Mouse (Mus musculus) midbrain, postnatal 0 days (tissue): ENCODE measurements around the gene Hdgf. TPM values are rescaled to one million over a fixed set of nuclear protein-coding genes. Genes with fewer than 3 reads are reported as not detected.

Experiments
- ATAC-seq: fragments of 200-750 bp; cut with Nextera tagmentation; 2 replicates; pipeline ENCODE4 v1.8.0; 2017; ENCODE audit warnings: moderate number of reproducible peaks, mild to moderate bottlenecking, moderate TSS enrichment, moderate library complexity; ENCODE audit not compliant: low FRiP score
- DNase-seq: peaks from one replicate; pipeline ENCODE4 v3.0.0-alpha.2; 2015; ENCODE audit warnings: low spot score
- H3K27ac ChIP-seq: fragments of 300-500 bp; sonication (generic); 2 replicates; pipeline ENCODE4 v1.5.1; 2014; ENCODE audit warnings: low read depth, mild to moderate bottlenecking, low read length, mixed read lengths
- H3K27me3 ChIP-seq: fragments of 300-500 bp; sonication (generic); 2 replicates; pipeline ENCODE4 v1.6.1; 2014; ENCODE audit warnings: low read length, control low read depth, mixed read lengths; ENCODE audit not compliant: insufficient read depth
- H3K36me3 ChIP-seq: fragments of 300-500 bp; sonication (generic); 2 replicates; pipeline ENCODE4 v1.6.1; 2014; ENCODE audit warnings: low read length, control low read depth, mixed read lengths; ENCODE audit not compliant: insufficient read depth
- H3K4me1 ChIP-seq: fragments of 300-500 bp; sonication (generic); 2 replicates; pipeline ENCODE4 v1.6.1; 2014; ENCODE audit warnings: mild to moderate bottlenecking, control low read depth, antibody characterized with exemption, low read length, mixed read lengths; ENCODE audit not compliant: insufficient read depth
- H3K4me2 ChIP-seq: fragments of 300-500 bp; sonication (generic); 2 replicates; pipeline ENCODE4 v1.6.1; 2014; ENCODE audit warnings: low read depth, mild to moderate bottlenecking, low read length, mixed read lengths; ENCODE audit not compliant: poor library complexity, severe bottlenecking
- H3K4me3 ChIP-seq: fragments of 300-500 bp; sonication (generic); 2 replicates; pipeline ENCODE4 v1.5.1; 2014; ENCODE audit warnings: low read depth, mild to moderate bottlenecking, low read length, moderate library complexity
- H3K9ac ChIP-seq: fragments of 300-500 bp; sonication (generic); replicated peaks from 2 replicates; pipeline ENCODE4 v1.6.1; 2014; ENCODE audit warnings: mild to moderate bottlenecking, low read length, moderate library complexity, mixed read lengths; ENCODE audit not compliant: poor library complexity, severe bottlenecking
- H3K9me3 ChIP-seq: fragments of 300-500 bp; sonication (generic); 2 replicates; pipeline ENCODE4 v1.6.1; 2016; ENCODE audit warnings: low read length, control low read depth
- CTCF ChIP-seq: IDR thresholded peaks from 2 replicates; pipeline ENCODE4 v1.5.1; 2016; ENCODE audit warnings: antibody characterized with exemption, mild to moderate bottlenecking
- WGBS: fragments of 180-500 bp; shearing (Covaris S2); extraction: QIAGEN DNeasy Blood & Tissue Kit; methylation state at CpG from one replicate; pipeline ENCODE4 v1.1.7; 2014; 5-methylcytosine and 5-hydroxymethylcytosine counted together
- polyA plus RNA-seq: library from polyadenylated mRNA; unstranded; fragments of >200 nt; fragmentation: Nextera tagmentation; extraction: Ambion mirVana; gene quantifications from 2 replicates; pipeline ENCODE4 v1.2.1, GENCODE M21; 2015
- total RNA-seq: library from RNA; depleted of rRNA; stranded (reverse); fragments of >200 nt; gene quantifications from 2 replicates; pipeline ENCODE4 v1.2.3, GENCODE M21; 2014; rRNA removed

Hdgf gene
- total and polyA plus RNA-seq, 2 experiments from 2014 or later: 86.5 to 135 TPM

- ATAC-seq: no peak
- WGBS: 13% methylated on average over 1 of the region's 1 CpGs
- 0 out of 2 replicates have a peak, but pooled peaks cover 3% of the 10 kb centered on the region for H3K27me3 ChIP-seq
- no peak for TF ChIP-seq CTCF
- no peak for DNase-seq
- no peak overlapping the region for H3K9ac ChIP-seq
- no peaks in the 10 kb centered on the region for H3K36me3 ChIP-seq
- H3K9me3 ChIP-seq: no peaks in the 10 kb centered on the region
- H3K27ac ChIP-seq: no peak overlapping the region
- H3K4me2 ChIP-seq: no peak overlapping the region
- H3K4me3 ChIP-seq: no peak overlapping the region
- no peaks in the 10 kb centered on the region for H3K4me1 ChIP-seq
These were observed 52.8 kb downstream of the Hdgf start for GRCm38 (mm10) chr3:87958967-87959366.

GRCm38 (mm10) chr3:87959371-87959770 lies 53.2 kb downstream of the Hdgf start:
- Histone ChIP-seq H3K4me2 (no peak overlapping the region), H3K4me1 (no peaks in the 10 kb centered on the region), H3K4me3 (no peak overlapping the region), H3K9me3 (no peaks in the 10 kb centered on the region), H3K27ac (no peak overlapping the region), H3K36me3 (no peaks in the 10 kb centered on the region), H3K27me3 (0 out of 2 replicates have a peak, but pooled peaks cover 3% of the 10 kb centered on the region), H3K9ac (no peak overlapping the region)
- ATAC-seq (no peak), DNase-seq (no peak)
- no peak for TF ChIP-seq CTCF
- 71% methylated on average over 7 of the region's 7 CpGs for WGBS

GRCm38 (mm10) chr3:87960191-87960585 lies 54.1 kb downstream of the Hdgf start:
- 4% methylated on average over 10 of the region's 10 CpGs for WGBS
- Histone ChIP-seq H3K9ac (peak overlapping the region; percentile 55), H3K36me3 (no peaks in the 10 kb centered on the region), H3K27me3 (0 out of 2 replicates have a peak, but pooled peaks cover 3% of the 10 kb centered on the region), H3K27ac (peak overlapping the region; percentile 52; the same call in 1 of the 2 replicates), H3K4me1 (no peaks in the 10 kb centered on the region), H3K9me3 (no peaks in the 10 kb centered on the region), H3K4me2 (peak overlapping the region; percentile 75), H3K4me3 (peak overlapping the region; percentile 42)
- DNase-seq (no peak), ATAC-seq (no peak)
- TF ChIP-seq CTCF: no peak

GRCm38 (mm10) chr3:87960586-87961191 lies 54.6 kb downstream of the Hdgf start:
- H3K27me3 ChIP-seq: 0 out of 2 replicates have a peak, but pooled peaks cover 3% of the 10 kb centered on the region
- WGBS: under 1% methylated on average over 27 of the region's 27 CpGs
- H3K9me3 ChIP-seq: no peaks in the 10 kb centered on the region
- DNase-seq (peak; percentile 97), ATAC-seq (peak; percentile 96)
- no peaks in the 10 kb centered on the region for H3K36me3 ChIP-seq
- H3K9ac ChIP-seq: peak overlapping the region; percentile 55
- peak; percentile 98 for TF ChIP-seq CTCF
- H3K27ac ChIP-seq: peak overlapping the region; percentile 52
- no peaks in the 10 kb centered on the region for H3K4me1 ChIP-seq
- H3K4me2 ChIP-seq: peak overlapping the region; percentile 75
- H3K4me3 ChIP-seq: peak overlapping the region; percentile 42

Other genes starting within 250 kb of the Hdgf start
- gene Lrrc71, start 157.7 kb upstream of the Hdgf start, total RNA-seq: 0.66 and 1.2 TPM in 2 replicates
- 0.96 and 1.3 TPM in 2 replicates for gene Lrrc71, start 157.7 kb upstream of the Hdgf start, polyA plus RNA-seq
- 1.1 and 2.4 TPM in 2 replicates for gene Ntrk1, start 111.2 kb upstream of the Hdgf start, total RNA-seq
- 1.7 and 1.8 TPM in 2 replicates for gene Ntrk1, start 111.2 kb upstream of the Hdgf start, polyA plus RNA-seq
- gene Insrr, start 109.4 kb upstream of the Hdgf start, total RNA-seq: 0.16 and 0.42 TPM in 2 replicates
- gene Insrr, start 109.4 kb upstream of the Hdgf start, polyA plus RNA-seq: 0.25 and 0.27 TPM in 2 replicates
- gene Pear1, start 82.0 kb upstream of the Hdgf start, total RNA-seq: 15.6 and 19.0 TPM in 2 replicates
- gene Pear1, start 82.0 kb upstream of the Hdgf start, polyA plus RNA-seq: 5.7 and 6.1 TPM in 2 replicates
- not detected in 2 replicates for gene Sh2d2a, start 59.6 kb upstream of the Hdgf start, total RNA-seq
- not detected in 2 replicates for gene Sh2d2a, start 59.6 kb upstream of the Hdgf start, polyA plus RNA-seq
- gene Prcc, start 20.7 kb upstream of the Hdgf start, total RNA-seq: 92.6 and 94.8 TPM in 2 replicates
- gene Prcc, start 20.7 kb upstream of the Hdgf start, polyA plus RNA-seq: 21.1 and 24.3 TPM in 2 replicates
- gene Mrpl24, start 13.2 kb downstream of the Hdgf start, total RNA-seq: 41.3 and 41.7 TPM in 2 replicates
- 37.2 and 39.7 TPM in 2 replicates for gene Mrpl24, start 13.2 kb downstream of the Hdgf start, polyA plus RNA-seq
- 20.5 and 21.0 TPM in 2 replicates for gene Isg20l2, start 24.0 kb downstream of the Hdgf start, total RNA-seq
- 13.6 and 14.7 TPM in 2 replicates for gene Isg20l2, start 24.0 kb downstream of the Hdgf start, polyA plus RNA-seq
- gene Rrnad1, start 24.4 kb downstream of the Hdgf start, total RNA-seq: 27.8 and 28.2 TPM in 2 replicates
- 17.6 and 19.1 TPM in 2 replicates for gene Rrnad1, start 24.4 kb downstream of the Hdgf start, polyA plus RNA-seq
- 19.2 and 27.1 TPM in 2 replicates for gene Crabp2, start 42.3 kb downstream of the Hdgf start, total RNA-seq
- 49.0 and 50.8 TPM in 2 replicates for gene Crabp2, start 42.3 kb downstream of the Hdgf start, polyA plus RNA-seq
- gene Nes, start 64.8 kb downstream of the Hdgf start, total RNA-seq: 22.4 and 37.1 TPM in 2 replicates
- 8.2 and 8.8 TPM in 2 replicates for gene Nes, start 64.8 kb downstream of the Hdgf start, polyA plus RNA-seq
- 248 and 284 TPM in 2 replicates for gene Bcan, start 93.9 kb downstream of the Hdgf start, total RNA-seq
- gene Bcan, start 93.9 kb downstream of the Hdgf start, polyA plus RNA-seq: 180 and 212 TPM in 2 replicates
- 2.4 and 3.0 TPM in 2 replicates for gene Hapln2, start 121.3 kb downstream of the Hdgf start, total RNA-seq
- 0.83 and 0.85 TPM in 2 replicates for gene Hapln2, start 121.3 kb downstream of the Hdgf start, polyA plus RNA-seq
- gene Gpatch4, start 136.8 kb downstream of the Hdgf start, total RNA-seq: 7.8 and 18.5 TPM in 2 replicates
- 32.3 and 35.7 TPM in 2 replicates for gene Gpatch4, start 136.8 kb downstream of the Hdgf start, polyA plus RNA-seq
- gene Naxe, start 152.2 kb downstream of the Hdgf start, total RNA-seq: 85.2 and 123 TPM in 2 replicates
- 166 and 176 TPM in 2 replicates for gene Naxe, start 152.2 kb downstream of the Hdgf start, polyA plus RNA-seq
- not detected in 2 replicates for gene Ttc24, start 172.0 kb downstream of the Hdgf start, total RNA-seq
- gene Ttc24, start 172.0 kb downstream of the Hdgf start, polyA plus RNA-seq: not detected in 2 replicates
- 3.1 and 5.4 TPM in 2 replicates for gene Iqgap3, start 175.7 kb downstream of the Hdgf start, total RNA-seq
- gene Iqgap3, start 175.7 kb downstream of the Hdgf start, polyA plus RNA-seq: 1.2 and 1.4 TPM in 2 replicates
- gene Mef2d, start 236.1 kb downstream of the Hdgf start, total RNA-seq: 45.5 and 59.6 TPM in 2 replicates
- 21.5 and 26.1 TPM in 2 replicates for gene Mef2d, start 236.1 kb downstream of the Hdgf start, polyA plus RNA-seq